Mouse (Mus musculus): ENCODE results near the gene Hsd11b2.

DNA sequence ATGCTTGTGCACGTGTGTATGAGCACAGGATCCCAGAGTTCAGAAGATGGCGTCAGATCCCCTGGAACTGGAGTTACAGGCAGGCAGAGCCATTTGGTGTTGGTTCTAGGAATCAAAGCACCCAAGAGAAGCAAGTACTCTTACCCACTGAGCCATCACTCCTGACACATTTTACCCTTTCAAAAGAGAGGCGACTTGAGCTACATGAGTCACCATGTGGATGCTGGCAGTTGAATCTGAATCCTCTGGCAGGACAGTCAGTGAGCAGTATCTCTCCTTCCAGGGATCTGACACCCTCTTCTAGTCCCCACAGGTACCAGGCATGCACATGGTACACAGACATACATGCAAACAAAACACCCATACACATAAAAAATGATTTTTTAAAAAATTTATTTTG lies 30.5 kb upstream of the Hsd11b2 start:
- no peak for TF ChIP-seq CTCF (IDR thresholded peaks at IDR 0.05; ENCODE audit: low read depth)
- TF ChIP-seq EP300 (IDR thresholded peaks at IDR 0.05; ENCODE audit: low read depth): no peak
